Mouse (Mus musculus): Measurements from ENCODE around the gene Acad10.

DNA sequence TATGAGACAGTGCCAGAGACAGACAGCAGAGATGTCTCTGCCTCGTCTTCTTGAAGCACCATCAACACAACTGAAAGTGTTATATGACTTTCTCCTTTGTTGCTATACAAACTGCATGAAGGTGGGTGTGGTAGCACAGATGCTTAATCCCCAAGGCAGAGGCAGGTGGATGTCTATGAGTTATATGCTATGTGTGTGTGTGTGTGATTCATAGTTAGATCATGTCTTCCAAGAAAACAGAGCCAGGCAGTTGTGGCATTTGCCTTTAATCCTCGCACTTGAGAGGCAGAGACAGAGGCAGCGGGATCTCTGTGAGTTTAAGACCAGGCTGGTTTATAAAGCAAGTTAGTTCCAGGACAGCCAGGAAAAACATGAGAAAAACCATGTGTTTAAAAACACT lies 37.1 kb downstream of the Acad10 start:
- TF ChIP-seq CTCF (conservative IDR thresholded peaks at IDR 0.05; ENCODE audit: low read length) (no peak), POU5F1 (IDR thresholded peaks at IDR 0.05; ENCODE audit: borderline replicate concordance, low read length) (no peak)

Measured in E14TG2a.4 (cell line).